Mouse (Mus musculus): ENCODE measurements at regions not wholly inside any gene's neighbourhood (a gene's known extent, or its start where the extent isn't known, plus 50 kb on each side); places are given as distances from the start of the nearest gene placed in this dataset.

- H3K36me3 ChIP-seq (ENCODE audit: control insufficient read depth, insufficient read depth), result no peaks in the 10 kb centered on the region
- no peak overlapping the region for H3K4me2 ChIP-seq (ENCODE audit: low read depth)
- TF ChIP-seq POLR2A (IDR thresholded peaks at IDR 0.05; ENCODE audit: insufficient read length, low read depth), result no peak
- no peak for TF ChIP-seq SRF (IDR thresholded peaks at IDR 0.05; ENCODE audit: control insufficient read depth, insufficient read length, low read depth)
- no peak for TF ChIP-seq E2F4 (IDR thresholded peaks at IDR 0.05; ENCODE audit: insufficient read depth)
- TF ChIP-seq POLR2AphosphoS2 (IDR thresholded peaks at IDR 0.05; ENCODE audit: insufficient read length, low read depth), result no peak
- no peak for TF ChIP-seq MYOD1 (IDR thresholded peaks at IDR 0.05; ENCODE audit: control insufficient read depth in 1 of 3, insufficient read length in 2 of 3, low read depth in 2 of 3)
- no peak for TF ChIP-seq TCF12 (IDR thresholded peaks at IDR 0.05; ENCODE audit: insufficient read depth, poor library complexity, severe bottlenecking)
- no peak for TF ChIP-seq TCF3 (IDR thresholded peaks at IDR 0.05; ENCODE audit: insufficient read length, low read depth)
- no peak for TF ChIP-seq MAX (IDR thresholded peaks at IDR 0.05; ENCODE audit: low read depth)
- TF ChIP-seq MYOG (IDR thresholded peaks at IDR 0.05; ENCODE audit: control insufficient read depth in 1 of 3, insufficient read depth in 1 of 3, insufficient read length in 2 of 3, low read depth in 2 of 3), result no peak
- no peak for TF ChIP-seq REST (IDR thresholded peaks at IDR 0.05; ENCODE audit: insufficient read depth, insufficient read length)
- H3K27me3 ChIP-seq (ENCODE audit: control insufficient read depth, insufficient read depth, insufficient read length), result no peaks in the 10 kb centered on the region
- no peaks in the 10 kb centered on the region for H3K79me2 ChIP-seq (ENCODE audit: control insufficient read depth, insufficient read depth)
- H3ac ChIP-seq (ENCODE audit: control insufficient read depth, insufficient read length), result no peak overlapping the region
- H3K4me3 ChIP-seq, result no peak overlapping the region
These were observed 1351.9 kb upstream of the Zeb2 start for GRCm38 (mm10) chr2:46468936-46469629.

GRCm38 (mm10) chr2:46465389-46465788, 1348.2 kb upstream of the Zeb2 start:
- Histone ChIP-seq H3K4me3 (no peak overlapping the region), H3ac (ENCODE audit: control insufficient read depth, insufficient read length) (no peak overlapping the region), H3K79me2 (ENCODE audit: control insufficient read depth, insufficient read depth) (no peaks in the 10 kb centered on the region), H3K4me2 (ENCODE audit: low read depth) (peak overlapping the region; percentile 28), H3K27me3 (ENCODE audit: control insufficient read depth, insufficient read depth, insufficient read length) (no peaks in the 10 kb centered on the region), H3K36me3 (ENCODE audit: control insufficient read depth, insufficient read depth) (no peaks in the 10 kb centered on the region)
- TF ChIP-seq TCF12 (IDR thresholded peaks at IDR 0.05; ENCODE audit: insufficient read depth, poor library complexity, severe bottlenecking) (no peak), TCF3 (IDR thresholded peaks at IDR 0.05; ENCODE audit: insufficient read length, low read depth) (no peak), SRF (IDR thresholded peaks at IDR 0.05; ENCODE audit: control insufficient read depth, insufficient read length, low read depth) (no peak), MAX (IDR thresholded peaks at IDR 0.05; ENCODE audit: low read depth) (no peak), CEBPB (IDR thresholded peaks at IDR 0.05; ENCODE audit: insufficient read depth, poor library complexity, severe bottlenecking) (no peak), USF1 (IDR thresholded peaks at IDR 0.05; ENCODE audit: low read depth) (no peak), REST (IDR thresholded peaks at IDR 0.05; ENCODE audit: insufficient read depth, insufficient read length) (no peak), MYOG (IDR thresholded peaks at IDR 0.05; ENCODE audit: control insufficient read depth in 1 of 3, insufficient read depth in 1 of 3, insufficient read length in 2 of 3, low read depth in 2 of 3) (no peak), POLR2A (IDR thresholded peaks at IDR 0.05; ENCODE audit: insufficient read length, low read depth) (no peak), POLR2AphosphoS2 (IDR thresholded peaks at IDR 0.05; ENCODE audit: insufficient read length, low read depth) (no peak), MYOD1 (IDR thresholded peaks at IDR 0.05; ENCODE audit: control insufficient read depth in 1 of 3, insufficient read length in 2 of 3, low read depth in 2 of 3) (no peak), E2F4 (IDR thresholded peaks at IDR 0.05; ENCODE audit: insufficient read depth) (no peak)

- no peaks in the 10 kb centered on the region for H3K79me2 ChIP-seq (ENCODE audit: control insufficient read depth, insufficient read depth)
- H3K4me3 ChIP-seq, result no peak overlapping the region
- no peaks in the 10 kb centered on the region for H3K36me3 ChIP-seq (ENCODE audit: control insufficient read depth, insufficient read depth)
- H3K4me2 ChIP-seq (ENCODE audit: low read depth), result no peak overlapping the region
- no peaks in the 10 kb centered on the region for H3K27me3 ChIP-seq (ENCODE audit: control insufficient read depth, insufficient read depth, insufficient read length)
- H3ac ChIP-seq (ENCODE audit: control insufficient read depth, insufficient read length), result no peak overlapping the region
- TF ChIP-seq USF1 (IDR thresholded peaks at IDR 0.05; ENCODE audit: low read depth) (no peak), MYOD1 (IDR thresholded peaks at IDR 0.05; ENCODE audit: control insufficient read depth in 1 of 3, insufficient read length in 2 of 3, low read depth in 2 of 3) (no peak), POLR2AphosphoS2 (IDR thresholded peaks at IDR 0.05; ENCODE audit: insufficient read length, low read depth) (no peak), MYOG (IDR thresholded peaks at IDR 0.05; ENCODE audit: control insufficient read depth in 1 of 3, insufficient read depth in 1 of 3, insufficient read length in 2 of 3, low read depth in 2 of 3) (no peak), CEBPB (IDR thresholded peaks at IDR 0.05; ENCODE audit: insufficient read depth, poor library complexity, severe bottlenecking) (no peak), TCF3 (IDR thresholded peaks at IDR 0.05; ENCODE audit: insufficient read length, low read depth) (no peak), MAX (IDR thresholded peaks at IDR 0.05; ENCODE audit: low read depth) (no peak), SRF (IDR thresholded peaks at IDR 0.05; ENCODE audit: control insufficient read depth, insufficient read length, low read depth) (no peak)
These were observed 1347.7 kb upstream of the Zeb2 start for GRCm38 (mm10) chr2:46464913-46465312.

- H3K79me2 ChIP-seq (ENCODE audit: control insufficient read depth, insufficient read depth), result no peaks in the 10 kb centered on the region
- no peaks in the 10 kb centered on the region for H3K36me3 ChIP-seq (ENCODE audit: control insufficient read depth, insufficient read depth)
- H3K27me3 ChIP-seq (ENCODE audit: control insufficient read depth, insufficient read depth, insufficient read length), result no peaks in the 10 kb centered on the region
- H3ac ChIP-seq (ENCODE audit: control insufficient read depth, insufficient read length), result no peak overlapping the region
- H3K4me2 ChIP-seq (ENCODE audit: low read depth), result no peak overlapping the region
- no peak overlapping the region for H3K4me3 ChIP-seq
- TF ChIP-seq MYOG (IDR thresholded peaks at IDR 0.05; ENCODE audit: control insufficient read depth in 1 of 3, insufficient read depth in 1 of 3, insufficient read length in 2 of 3, low read depth in 2 of 3) (no peak), USF1 (IDR thresholded peaks at IDR 0.05; ENCODE audit: low read depth) (no peak), SRF (IDR thresholded peaks at IDR 0.05; ENCODE audit: control insufficient read depth, insufficient read length, low read depth) (no peak), REST (IDR thresholded peaks at IDR 0.05; ENCODE audit: insufficient read depth, insufficient read length) (no peak)
These were observed 1345.5 kb upstream of the Zeb2 start for GRCm38 (mm10) chr2:46462670-46463069.

- no peak overlapping the region for H3K4me3 ChIP-seq
- H3ac ChIP-seq (ENCODE audit: control insufficient read depth, insufficient read length), result no peak overlapping the region
- TF ChIP-seq TCF3 (IDR thresholded peaks at IDR 0.05; ENCODE audit: insufficient read length, low read depth) (no peak), POLR2AphosphoS2 (IDR thresholded peaks at IDR 0.05; ENCODE audit: insufficient read length, low read depth) (no peak), TCF12 (IDR thresholded peaks at IDR 0.05; ENCODE audit: insufficient read depth, poor library complexity, severe bottlenecking) (no peak), MYOD1 (IDR thresholded peaks at IDR 0.05; ENCODE audit: control insufficient read depth in 1 of 3, insufficient read length in 2 of 3, low read depth in 2 of 3) (no peak), USF1 (IDR thresholded peaks at IDR 0.05; ENCODE audit: low read depth) (no peak), MAX (IDR thresholded peaks at IDR 0.05; ENCODE audit: low read depth) (no peak), REST (IDR thresholded peaks at IDR 0.05; ENCODE audit: insufficient read depth, insufficient read length) (no peak), POLR2A (IDR thresholded peaks at IDR 0.05; ENCODE audit: insufficient read length, low read depth) (no peak), MYOG (IDR thresholded peaks at IDR 0.05; ENCODE audit: control insufficient read depth in 1 of 3, insufficient read depth in 1 of 3, insufficient read length in 2 of 3, low read depth in 2 of 3) (no peak), SRF (IDR thresholded peaks at IDR 0.05; ENCODE audit: control insufficient read depth, insufficient read length, low read depth) (no peak)
- H3K79me2 ChIP-seq (ENCODE audit: control insufficient read depth, insufficient read depth), result no peaks in the 10 kb centered on the region
- no peaks in the 10 kb centered on the region for H3K36me3 ChIP-seq (ENCODE audit: control insufficient read depth, insufficient read depth)
- H3K4me2 ChIP-seq (ENCODE audit: low read depth), result no peak overlapping the region
- no peaks in the 10 kb centered on the region for H3K27me3 ChIP-seq (ENCODE audit: control insufficient read depth, insufficient read depth, insufficient read length)
These were observed 1333.5 kb upstream of the Zeb2 start for GRCm38 (mm10) chr2:46450698-46451097.
